Mouse (Mus musculus): ENCODE results near the gene Mknk2.

The Mknk2 gene

DNA sequence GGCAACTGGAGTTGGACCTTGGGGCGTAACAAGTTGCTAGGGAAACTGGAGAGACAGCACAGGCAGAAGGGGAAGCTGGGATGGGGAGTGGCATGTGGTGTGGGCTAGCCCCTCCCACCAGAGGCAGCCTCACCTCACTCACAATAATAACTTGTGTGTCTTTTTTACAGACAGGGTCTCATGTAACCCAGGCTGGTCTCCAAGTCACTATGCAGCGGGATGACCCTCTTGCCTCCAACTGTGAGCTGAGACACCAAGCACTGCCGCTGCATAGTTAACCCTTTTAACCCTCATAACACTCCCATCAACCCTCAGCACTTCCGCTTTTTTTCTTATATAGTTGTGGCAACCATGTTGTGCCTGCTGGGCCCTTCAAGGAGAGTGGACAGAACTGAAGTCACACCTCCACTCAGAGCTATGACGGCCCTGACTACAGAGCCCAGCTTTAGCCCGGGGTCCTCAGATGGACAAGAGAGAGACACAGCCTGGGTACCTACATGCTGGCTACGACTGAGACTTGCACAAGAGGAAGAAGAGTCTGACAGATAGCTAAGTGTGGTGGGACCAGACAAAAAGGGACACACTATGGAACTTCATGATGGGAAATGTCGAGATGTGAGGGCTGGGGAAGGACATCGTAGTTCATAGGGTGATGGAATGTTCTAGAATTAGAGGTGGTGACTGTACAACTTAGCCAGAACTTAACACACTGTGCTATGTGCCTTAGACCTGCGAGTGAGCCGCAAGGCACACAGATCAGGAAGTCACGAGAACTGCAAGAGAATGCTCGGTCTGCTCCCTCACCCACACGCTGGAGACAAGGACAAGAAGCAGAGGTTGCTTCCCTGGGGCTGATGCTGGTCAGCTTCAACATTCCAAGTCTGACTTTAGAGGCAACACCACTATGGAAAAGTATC, 14.6 kb upstream of the Mknk2 start:
- peak; percentile 61 for DNase-seq (ENCODE audit: low read depth)

DNA sequence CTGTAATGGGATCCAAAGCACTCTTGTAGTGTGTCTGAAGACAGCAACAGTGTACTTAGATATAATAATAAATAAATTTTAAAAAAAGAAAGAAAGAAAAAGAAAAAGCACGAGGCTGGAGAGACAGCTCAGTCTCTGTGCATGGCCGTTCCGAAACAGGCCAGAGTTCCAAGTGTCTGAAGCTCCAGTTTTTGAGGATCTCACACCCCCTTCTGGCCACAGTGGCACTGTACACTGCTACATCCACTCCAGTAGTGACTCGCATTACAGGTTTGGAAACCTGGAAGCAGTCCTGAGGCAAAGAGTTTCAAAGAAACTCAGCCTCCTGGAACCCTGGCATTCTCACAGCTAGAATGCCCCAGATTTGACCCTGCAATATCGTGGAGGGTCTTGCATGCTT, 9.9 kb upstream of the Mknk2 start:
- peak; percentile 80 for DNase-seq (ENCODE audit: low read depth)

DNA sequence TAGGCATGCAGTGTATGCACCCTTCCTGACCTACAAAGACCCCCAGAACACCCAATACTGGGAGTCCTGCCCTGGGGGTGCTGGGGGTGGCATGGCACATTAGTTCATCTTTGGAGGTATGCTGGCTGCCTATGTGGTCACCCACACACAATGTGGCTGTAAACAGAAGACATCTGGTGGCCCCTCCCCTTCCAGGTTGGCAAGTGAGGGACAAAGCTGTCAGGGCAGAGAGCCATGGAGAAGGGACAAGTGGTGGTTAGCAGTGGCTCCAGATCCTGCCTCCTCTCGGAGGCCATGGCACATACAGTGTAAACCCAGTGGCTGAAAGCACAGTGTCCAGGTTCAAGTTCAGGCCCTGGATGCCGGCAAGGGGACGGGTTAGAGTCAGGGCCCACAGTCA, 8.7 kb upstream of the Mknk2 start:
- no peak for DNase-seq (ENCODE audit: low read depth)

DNA sequence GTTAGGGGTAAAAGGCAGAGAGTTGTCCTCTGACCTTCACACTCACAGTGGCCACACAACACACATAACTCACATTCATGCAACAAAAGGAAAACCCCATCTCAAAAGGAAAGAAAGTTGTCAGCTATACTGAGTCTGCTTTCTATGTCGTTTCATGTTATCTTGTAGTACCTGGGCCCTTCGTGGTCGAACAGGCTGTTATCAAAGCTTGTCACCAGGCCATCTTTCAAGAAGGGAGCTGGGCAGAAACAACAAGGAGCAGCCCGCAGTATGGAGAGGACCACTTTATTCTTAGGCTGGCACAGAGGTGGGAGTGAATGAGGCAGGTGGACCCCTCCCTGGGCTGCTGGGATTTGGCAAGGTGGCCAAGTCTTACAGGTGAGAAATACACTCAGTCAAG, 7.1 kb upstream of the Mknk2 start:
- no peak for DNase-seq (ENCODE audit: low read depth)

DNA sequence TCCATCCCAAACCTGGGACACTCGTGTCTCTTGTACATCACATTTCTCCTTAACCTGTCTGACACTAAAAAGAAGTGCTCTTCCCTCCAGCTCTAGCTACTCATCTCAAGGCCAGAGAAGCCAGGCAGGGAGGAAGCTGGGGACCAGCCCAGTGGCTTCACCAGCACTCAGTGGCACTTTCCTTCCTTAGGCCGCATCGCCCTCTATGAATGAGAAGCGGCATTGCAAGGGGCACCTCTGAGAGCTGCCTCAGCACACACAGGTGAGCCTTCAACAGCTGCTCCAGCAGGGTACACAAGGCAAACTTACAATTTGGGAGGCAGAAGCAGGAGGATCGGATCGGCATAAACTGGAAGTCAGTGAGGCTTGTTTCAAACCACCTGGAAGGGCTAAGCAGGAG, 6.3 kb upstream of the Mknk2 start:
- DNase-seq (ENCODE audit: low read depth), result peak; percentile 78

DNA sequence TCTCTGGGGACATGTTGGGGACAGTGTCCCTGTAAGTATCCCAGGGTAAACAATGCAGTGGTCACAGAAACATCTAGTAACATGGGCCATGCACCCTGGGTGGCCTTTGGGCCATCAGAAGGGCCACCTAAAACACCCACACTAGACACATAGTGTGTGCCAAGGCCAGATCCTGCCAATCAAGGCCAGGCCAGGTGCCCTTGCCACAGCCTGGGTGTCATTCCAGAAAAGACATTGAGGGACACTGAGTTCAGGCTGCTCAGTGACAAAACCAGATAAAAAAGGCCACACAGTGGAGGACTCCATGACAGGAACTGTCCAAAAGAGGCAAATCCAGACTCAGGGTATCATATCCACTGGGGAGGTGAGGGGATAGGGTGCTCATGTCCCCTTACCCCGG, 5.7 kb upstream of the Mknk2 start:
- DNase-seq (ENCODE audit: low read depth), result no peak

DNA sequence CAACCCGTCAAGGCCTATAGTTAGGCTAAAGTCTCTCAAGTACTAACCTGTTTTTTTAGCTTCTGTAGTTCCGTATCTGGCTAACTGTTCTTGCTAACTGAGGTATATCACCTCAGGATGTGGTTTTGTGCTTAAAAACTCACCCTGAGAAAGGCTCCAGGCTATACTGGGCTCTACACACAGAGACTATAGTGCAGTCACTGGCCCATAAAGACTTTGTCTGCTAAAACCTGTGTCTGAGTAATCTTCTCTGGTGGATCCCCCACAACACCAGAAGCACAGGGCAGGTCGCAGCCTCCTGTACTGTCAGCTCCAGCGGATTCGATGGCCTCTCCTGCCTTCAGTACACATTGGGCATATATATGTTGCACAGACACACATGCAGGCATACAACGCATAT, 4.1 kb upstream of the Mknk2 start:
- no peak for DNase-seq (ENCODE audit: low read depth)

DNA sequence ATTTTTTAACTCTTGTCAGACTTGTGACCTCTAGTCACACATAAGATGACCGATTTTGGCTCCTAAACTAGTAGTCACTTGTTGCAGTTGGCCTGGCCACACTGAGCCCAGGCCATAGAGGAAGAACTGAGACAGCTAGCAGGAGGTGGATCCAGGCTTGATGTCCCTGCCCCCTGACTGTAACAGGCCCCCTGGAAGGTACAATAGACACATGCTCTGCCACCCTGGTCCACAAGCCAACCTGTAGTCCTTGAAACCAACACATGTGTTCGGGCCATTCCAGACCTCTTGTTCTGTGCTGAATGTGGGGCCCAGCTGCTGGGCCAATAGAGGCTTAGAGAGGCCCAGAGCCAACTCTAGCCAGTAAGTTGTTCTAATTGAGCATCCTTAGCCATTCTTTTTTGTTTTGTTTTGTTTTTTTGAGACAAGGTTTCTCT, 2.4 kb upstream of the Mknk2 start:
- DNase-seq (ENCODE audit: low read depth), result no peak

DNA sequence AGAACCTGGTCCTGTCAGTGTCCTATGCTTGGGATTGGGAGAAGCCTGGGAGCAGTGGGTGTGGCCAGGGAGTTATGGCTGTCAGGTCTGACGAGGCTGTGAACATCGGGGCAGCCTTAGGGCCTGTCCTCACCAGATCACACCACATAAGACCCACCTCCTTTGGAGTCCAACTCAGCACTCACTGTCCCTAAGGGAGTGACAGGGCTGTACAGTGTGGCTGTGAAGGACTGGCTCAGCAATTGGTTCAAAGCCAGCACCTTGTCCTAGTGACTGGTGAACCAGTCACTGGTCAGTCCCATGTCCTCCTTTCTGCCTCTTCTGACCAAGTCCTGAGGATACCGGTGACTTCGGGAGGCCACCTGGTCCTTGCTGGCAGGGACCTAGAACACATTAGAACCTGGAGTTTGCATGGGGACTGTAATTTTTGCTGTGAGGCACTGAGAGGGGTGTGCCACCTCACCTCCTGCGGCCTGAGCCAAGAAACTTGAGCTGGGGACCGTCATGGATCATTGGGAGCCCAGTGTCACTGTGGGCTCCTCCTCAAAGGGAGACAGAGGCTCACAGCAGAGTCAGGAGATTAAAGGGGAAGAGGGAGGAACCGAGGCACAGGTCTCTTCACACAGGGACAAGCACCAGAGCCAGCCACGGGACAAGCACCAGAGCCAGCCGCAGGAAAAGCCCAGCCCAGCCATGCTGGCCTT, 1.8 kb upstream of the Mknk2 start:
- peak; percentile 57 for DNase-seq (ENCODE audit: low read depth)

DNA sequence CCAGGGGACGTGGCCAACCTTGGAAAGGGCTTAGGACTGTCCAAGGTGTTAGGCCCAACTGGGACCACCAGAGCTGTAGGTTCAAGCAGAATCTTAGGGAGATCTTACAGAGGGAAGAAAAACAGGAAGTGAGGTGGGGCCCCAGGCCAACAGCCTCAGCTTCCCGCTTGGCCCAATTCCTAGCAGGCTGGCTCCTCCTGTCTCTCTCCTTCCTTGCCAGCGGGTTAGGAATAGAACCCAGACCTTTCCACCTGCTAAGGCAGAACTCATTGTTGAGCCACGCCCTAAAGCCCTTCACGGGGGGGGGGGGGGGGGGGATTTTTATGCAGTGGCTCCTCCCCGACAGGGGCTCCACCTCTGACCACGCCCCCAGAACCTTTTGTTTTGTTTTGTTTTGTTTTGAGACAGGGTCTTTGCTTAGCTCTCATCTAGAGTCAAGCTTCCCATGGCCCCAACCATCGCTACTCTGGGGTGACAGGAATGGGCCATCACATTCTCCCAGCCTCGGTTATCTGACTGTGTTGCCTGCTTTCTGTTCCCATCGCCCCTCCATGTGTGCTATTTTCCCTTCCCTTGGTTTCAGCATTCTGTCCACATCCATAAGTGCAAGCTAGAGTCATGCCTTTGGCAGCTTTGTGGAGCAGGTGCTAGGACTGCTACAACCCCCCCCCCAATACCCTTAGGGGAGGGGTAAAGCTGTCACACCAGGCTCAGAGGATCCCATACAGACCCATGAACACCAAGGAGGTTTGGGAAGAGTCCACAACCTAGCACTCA, 877 bp upstream of the Mknk2 start:
- peak; percentile 90 for DNase-seq (ENCODE audit: low read depth)

DNA sequence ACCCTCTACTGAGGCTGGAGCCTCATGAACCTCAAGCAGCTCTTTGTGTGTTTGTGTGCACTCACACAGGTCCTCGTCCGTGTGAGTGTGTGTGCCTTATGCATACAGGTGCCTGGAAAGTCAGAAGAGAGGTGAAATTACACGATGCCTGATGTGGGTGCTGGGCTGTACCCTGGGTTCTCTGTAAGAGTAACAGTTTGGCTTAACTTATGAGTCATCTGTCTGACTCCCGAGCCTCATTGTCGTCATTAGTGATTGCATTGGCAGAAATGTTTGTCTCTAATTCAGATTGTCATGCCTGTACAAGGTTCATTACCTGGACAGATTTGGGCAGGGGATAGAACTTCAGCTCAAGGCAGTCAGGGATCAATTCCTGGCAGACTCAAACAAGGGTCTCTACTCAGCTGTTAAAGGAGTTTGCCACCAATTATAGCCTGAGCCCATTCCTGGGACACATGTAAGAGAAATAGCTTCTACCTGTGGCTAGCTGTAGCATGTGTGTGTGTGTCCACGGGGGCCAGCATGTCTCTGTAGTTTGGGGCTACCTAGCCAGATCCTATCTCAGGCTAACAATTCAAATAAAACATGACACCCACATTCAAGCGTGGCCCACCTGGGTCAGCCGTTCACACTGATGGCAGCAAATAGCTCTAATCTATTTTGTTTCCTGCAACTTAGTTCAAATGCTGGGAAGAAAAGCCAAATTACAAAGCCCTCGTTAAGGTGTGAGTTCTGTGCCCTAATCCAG, 610 bp downstream of the Mknk2 start:
- DNase-seq (ENCODE audit: low read depth), result peak; percentile 87

DNA sequence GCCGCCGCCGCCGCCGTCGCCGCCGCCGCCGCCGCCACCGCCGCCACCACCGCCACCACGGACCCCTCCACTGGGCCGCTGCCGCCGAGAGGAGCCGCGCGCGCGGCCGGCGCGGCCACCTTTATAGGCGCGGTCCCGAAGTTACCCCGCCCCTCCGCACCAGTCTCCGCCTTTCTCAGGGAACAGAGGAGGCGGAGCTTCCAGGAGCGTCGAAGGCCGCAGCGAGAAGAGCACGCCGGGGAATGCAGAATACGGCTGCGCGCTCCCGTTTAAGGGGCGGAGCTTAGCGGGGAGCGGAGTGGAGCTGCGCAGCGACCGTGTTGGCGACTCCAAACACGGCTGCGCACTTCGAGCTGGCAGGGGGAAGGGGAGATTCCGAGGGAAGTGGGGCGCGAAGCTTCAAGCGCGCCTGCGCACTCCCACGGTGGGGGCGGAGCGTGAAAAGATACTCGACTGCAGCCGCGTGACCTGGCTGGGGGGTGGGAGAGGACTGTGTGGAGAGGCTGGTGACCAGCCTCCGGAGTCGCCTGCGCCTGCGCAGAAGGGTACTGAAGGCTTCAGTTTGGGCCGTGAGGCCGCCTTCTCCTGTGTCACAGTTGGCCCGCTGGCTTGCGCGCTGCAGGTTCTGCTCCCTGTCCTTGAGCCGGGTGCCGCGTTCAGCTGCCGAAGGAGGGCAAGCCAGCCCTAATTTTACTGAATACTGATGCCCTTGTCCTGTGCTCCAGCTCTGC, 1.5 kb downstream of the Mknk2 start:
- DNase-seq (ENCODE audit: low read depth), result peak; percentile 100

DNA sequence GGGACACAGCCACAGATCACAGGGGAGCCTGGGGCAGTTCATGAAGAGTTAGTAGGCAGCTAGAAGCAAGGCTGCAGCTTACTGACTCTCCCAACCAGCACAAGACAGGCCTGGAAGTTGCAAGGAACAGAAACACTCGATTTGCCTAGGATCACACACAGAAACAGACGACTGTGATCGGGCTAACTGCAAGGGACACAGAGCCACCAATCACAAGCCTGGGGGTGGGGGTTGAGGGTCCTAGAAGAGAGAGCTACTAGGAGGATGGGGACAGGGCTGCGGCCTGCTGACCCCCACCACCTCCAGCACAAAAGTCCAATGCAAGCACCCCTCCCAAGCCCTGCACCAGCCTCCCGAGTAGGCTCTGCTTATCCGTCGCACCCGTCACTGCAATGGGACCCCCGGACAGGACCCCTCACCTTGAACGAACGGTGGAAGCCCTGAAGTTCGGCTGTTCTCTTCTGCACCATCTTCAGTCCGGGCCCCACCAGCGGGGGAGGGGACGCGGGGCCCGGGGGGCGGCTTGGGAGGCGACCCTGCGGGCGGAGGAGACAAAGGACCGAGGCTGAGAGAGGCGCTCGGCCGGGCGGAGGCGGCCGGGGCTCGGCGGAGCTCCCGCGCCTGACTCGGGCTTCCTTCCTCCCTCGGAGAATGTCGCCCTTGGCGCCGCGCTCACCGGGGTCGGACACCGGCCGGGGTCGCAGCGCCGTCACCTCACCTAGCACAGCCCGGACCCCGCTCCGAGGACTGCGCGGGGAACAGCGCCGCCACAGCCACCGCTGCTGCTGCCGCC, 2.3 kb downstream of the Mknk2 start:
- peak; percentile 42 for DNase-seq (ENCODE audit: low read depth)

DNA sequence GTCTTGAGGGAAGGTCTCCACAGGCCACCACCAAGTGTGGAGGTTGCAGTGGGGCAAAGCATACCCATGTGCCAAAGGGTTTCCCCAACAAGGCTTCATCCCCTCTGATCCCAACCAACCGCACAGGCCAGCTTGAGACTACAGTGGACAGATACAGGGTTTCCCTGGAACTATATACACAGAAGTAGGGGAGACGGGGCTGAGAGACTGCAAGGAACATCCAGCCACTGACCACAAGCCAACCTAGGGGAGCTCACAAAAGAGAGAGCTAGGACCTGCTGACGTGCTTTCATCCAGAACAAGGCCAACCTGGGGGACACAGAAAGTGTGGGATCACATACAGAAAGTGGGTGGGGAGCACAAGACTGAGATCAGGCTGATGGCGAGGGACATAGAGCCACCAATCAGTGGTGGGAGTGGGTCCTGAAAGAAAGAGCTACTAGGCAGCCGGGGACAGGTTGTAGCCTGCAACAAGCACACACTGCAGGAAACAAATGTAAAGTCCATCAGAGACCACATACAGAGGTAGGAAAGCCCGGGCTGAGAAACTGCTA, 3.0 kb downstream of the Mknk2 start:
- DNase-seq (ENCODE audit: low read depth), result no peak

DNA sequence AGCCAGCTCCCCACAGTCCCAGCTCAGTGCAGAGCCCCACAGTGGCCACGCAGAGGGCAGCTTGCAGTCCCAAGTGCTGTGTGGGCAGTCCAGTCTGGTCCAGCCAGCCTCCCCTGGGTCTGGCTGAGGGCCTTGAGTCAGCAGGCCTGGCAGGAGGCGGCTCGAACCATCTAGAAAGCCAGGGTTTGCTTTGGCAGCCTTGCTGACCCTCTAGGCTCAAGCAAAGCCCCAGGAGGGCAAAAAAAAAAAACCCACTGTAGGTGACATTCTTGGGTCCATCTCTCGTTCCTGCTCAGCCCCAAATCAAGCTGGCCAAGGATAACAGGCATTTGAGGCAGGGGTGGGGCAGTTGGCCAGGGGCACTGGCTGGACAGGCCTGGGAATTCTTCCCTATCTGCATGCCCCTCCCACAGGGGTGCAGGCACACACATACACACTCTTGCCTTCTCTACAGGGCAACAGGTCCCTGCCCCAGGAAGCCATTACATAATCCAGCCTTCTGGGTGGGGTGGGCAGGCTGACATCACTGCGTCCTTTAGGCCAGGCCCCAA, 3.7 kb downstream of the Mknk2 start:
- DNase-seq (ENCODE audit: low read depth), result peak; percentile 22

DNA sequence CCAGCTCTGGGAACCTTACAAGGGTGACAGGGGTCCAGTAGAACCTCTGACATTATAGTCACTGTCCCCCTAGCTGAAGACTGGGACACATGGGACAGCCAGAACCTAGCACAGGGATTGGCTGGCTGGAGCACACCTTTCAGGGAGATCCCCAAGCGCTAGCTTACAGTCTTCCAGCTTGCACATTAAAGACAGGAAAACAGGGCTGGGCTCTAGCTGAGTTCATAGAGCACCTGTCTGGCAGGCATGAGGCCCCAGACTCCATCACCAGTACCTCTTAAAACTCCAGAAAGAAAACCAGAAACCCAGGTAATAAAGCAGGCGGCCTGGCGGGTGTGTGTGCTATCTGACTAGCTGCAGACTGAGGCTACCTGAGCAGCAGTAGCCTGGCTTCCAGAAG, 4.2 kb downstream of the Mknk2 start:
- no peak for DNase-seq (ENCODE audit: low read depth)

DNA sequence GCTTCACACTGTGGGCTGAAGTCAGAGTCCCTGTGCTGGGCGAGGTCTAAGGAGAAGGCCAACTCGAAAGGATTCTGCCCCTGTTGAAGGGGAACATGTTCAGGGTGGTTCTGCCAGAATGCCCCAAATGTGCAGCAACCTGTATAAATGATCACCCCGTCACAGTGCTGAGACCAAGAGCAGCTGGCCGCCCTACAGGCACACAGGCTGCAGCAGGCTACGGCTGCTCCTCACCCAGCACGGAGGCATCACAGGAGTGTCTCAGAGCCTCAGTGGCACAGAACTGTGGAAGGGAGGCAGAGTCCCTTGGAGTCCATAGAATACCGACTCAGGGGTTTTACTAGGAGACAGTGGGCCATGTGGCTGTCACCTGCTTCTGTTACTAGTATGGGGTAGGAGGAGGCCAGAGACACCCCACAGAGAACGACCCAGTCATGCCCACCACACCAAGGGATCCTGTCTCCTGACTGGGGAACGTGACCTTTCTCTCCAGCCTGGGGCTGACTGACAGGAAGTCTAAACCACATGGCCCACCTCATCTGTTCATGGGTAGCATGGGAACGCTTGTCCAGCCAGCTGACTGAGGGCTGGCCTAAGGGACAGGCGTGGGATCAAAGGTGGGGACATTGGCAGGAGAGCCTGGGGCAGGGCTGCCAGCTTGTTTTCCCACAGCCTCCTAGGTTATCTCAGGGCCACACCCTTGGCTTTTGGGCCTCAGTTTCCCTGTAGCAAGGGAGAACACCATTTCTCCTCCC, 5.8 kb downstream of the Mknk2 start:
- peak; percentile 63 for DNase-seq (ENCODE audit: low read depth)

DNA sequence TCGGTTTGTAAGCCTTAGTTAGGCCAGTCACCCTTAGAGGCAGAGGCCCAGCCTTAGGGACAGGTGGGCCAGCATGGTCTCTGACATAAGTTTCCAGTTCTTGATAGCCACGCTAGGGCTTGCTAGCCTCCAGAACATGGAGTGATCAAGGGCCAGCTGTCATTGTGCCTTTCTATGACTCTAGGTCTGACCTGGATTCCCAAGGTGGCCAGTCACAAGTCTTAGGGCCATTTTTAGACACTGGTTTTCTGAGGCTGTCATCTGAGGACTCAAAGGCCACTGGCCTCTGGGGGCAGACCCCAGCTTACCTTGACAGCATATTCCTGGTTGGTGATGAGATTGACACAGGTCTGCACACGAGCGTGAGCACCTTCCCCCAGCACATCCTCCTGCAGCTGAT, 6.7 kb downstream of the Mknk2 start:
- DNase-seq (ENCODE audit: low read depth), result no peak

DNA sequence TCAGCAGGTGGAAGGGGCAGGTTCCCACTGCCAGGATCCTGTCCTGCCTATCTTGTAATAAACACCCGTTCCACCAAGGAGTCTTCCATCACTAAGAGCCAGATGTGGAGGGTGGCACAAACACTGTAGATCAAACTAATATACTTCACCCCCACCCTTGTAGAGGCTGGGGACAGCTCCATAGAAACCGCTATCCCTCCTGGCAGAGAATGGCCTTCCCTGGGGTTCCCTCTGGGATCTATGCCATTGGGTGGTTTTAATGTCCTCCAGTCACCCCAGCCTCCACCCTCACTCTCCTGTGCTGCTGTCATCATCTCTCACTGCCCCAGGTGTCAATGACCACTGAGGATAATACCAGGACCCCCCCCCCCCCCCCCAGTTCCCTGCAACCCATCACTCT, 7.4 kb downstream of the Mknk2 start:
- DNase-seq (ENCODE audit: low read depth), result no peak

All from 416B (cell line).